Mouse (Mus musculus): ENCODE results near the gene Galns. TPM values are rescaled to one million over a fixed set of nuclear protein-coding genes. Genes with fewer than 3 reads are reported as not detected.
"Not testable (repeated sequence)": the region's sequence is repeated elsewhere in the genome, so short reads cannot be mapped to it uniquely, and the experiment has no call there.

The Galns gene
- total RNA-seq, 1 experiment from 2014 or later: 11.2 TPM

DNA sequence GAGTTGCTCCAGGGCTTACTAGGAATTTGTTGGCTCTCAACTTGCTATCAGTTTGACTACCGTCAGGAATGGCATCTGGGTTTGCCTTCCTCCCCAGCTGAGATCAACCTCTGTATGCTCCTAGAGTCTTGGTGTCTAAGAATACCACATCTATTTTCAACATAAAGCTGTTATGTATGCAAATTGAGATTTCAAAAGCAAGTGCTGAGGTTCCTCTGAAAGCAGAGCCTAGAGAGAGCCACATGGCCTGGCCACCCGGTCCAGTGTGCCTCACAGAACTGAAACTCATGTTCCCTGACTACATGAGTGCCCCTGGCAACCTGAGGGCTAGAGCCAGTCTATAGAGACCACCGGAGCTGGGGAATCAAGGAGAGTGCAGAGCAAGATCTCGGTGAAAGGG is 5.9 kb downstream of the Galns start:
- ATAC-seq (ENCODE audit: extremely low read depth, insufficient number of reproducible peaks, low FRiP score, poor library complexity, severe bottlenecking): no peak

DNA sequence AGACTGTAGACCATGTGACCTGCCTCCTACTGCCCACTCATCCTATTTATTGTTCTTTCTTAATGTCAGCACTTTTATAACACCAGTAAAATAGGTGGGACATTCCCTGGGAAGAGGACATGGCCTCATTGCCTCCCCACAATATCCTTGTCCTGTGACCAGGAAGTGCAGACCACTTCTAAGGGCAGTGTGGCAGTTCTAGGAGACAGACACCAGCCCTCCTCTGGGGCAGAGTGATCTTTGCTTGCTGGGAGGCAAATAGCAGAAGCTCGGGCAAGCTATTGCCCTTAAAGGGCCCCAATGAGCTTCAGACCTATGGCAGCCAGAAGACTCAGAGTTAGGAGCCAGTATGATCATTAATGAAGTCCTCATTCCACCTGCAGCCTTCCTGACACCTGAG is 6.6 kb downstream of the Galns start:
- ATAC-seq (ENCODE audit: extremely low read depth, insufficient number of reproducible peaks, low FRiP score, poor library complexity, severe bottlenecking): no peak

DNA sequence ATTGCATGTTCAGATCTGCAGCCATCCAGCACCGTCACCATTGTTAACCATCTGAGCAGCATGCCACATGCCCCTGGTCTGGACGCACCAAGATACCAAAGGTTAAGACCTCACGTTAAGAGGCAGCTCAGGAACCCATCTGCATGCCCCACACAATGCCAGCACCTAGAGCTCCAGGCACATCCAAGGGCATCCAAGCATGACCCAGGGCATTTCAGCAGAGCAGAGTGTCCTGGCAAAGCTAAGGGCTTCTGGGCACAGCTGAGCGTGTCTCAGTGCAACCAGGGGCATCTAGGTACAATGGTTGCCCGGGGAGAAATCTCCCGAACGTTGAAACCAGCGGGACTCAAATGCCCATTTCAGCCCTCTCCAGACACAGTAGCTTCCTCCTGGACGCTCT is 10.6 kb downstream of the Galns start:
- ATAC-seq (ENCODE audit: extremely low read depth, insufficient number of reproducible peaks, low FRiP score, poor library complexity, severe bottlenecking): no peak

DNA sequence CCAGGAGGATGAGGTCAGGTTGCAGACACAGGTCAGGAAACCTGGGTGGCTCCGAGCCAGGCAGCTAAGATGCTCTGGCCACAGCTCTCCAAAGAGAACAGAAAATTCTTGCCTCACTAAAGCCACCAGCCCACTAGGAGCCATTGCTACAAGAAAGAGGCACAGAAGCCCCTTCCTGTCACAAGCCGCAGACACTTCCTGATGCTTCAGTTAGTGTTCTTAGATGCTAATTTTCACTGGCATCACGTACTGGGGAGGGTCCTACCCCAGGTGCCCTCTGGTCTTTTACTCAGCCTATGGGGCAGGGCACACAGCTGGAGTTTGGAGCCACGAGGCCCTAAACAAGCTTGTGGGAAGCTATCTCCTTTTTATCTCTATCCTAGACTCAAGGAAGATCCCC is 15.2 kb downstream of the Galns start:
- no peak for ATAC-seq (ENCODE audit: extremely low read depth, insufficient number of reproducible peaks, low FRiP score, poor library complexity, severe bottlenecking)

DNA sequence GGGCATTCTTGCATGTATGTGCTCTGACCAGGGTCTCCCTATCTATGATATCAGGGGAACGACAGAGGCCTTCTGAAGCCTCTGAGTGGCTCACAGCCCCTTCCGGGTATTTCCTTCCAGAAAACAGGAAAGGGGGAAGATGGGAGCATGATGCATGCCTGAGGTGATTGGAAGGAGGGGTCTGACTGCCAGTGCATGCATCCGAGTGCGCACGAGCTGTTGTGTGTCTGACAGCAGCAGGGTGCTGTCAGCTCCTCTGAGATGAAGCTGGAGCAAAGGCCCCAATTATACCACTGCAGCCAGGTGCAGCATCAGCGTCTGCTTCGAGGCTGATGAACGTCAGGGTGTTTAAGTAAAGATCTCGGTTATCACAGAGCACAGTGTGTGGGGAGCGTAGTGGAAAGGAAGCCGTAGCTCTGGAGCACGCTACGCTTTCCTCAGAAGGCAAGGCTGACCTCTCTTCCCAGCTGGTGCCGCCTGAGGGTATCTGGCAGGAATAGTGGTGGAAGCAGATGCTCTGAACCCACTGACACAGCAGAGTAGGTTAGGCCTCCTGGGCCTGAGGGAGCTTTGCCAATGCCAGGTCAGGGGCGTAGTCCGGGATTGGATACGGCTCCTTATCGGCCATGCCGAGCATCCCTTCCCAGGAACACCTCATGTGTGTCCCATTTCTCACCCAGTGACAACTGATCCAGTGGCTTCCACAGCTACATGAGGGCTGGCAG is 17.3 kb downstream of the Galns start:
- ATAC-seq (ENCODE audit: extremely low read depth, insufficient number of reproducible peaks, low FRiP score, poor library complexity, severe bottlenecking): no peak

DNA sequence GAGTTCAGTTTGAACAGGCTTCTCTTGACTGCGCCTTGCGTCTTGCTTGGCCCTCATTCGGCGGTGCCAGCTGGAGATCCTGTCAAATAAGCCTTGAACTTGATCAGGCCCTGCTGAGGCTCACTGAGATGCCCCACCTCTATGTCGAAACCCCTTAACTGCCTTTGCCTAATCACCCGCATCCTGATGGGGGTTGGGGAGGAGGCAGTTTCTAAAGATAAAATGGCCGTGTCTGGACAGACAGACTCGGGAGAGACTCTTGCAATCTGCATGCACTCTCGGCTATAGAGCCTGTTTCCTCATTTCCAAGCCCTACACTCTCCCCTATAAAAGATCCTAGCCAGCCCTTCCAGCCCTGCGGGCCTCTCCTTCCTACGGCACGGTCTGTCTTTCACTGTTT is 18.0 kb downstream of the Galns start:
- ATAC-seq (ENCODE audit: extremely low read depth, insufficient number of reproducible peaks, low FRiP score, poor library complexity, severe bottlenecking): no peak

DNA sequence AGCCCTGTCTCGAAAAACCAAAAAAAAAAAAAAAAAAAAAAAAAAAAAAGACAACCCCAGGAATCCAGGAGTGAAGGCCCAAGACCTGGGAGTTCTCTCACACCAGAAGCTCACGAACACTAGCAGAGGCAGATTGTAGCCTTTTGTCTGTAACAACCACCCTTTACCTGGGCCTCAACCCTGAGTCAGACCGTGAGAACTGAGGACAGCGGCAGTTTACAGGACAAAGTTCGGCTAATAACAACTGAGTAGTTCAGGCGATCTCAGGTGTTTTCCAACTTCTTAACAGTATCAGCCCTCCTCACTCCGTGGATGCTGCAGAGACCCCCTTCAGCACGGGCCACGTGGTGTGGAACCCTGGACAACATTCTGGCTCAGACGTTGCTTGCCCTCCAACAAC is 24.5 kb downstream of the Galns start:
- ATAC-seq (ENCODE audit: extremely low read depth, insufficient number of reproducible peaks, low FRiP score, poor library complexity, severe bottlenecking): no peak

DNA sequence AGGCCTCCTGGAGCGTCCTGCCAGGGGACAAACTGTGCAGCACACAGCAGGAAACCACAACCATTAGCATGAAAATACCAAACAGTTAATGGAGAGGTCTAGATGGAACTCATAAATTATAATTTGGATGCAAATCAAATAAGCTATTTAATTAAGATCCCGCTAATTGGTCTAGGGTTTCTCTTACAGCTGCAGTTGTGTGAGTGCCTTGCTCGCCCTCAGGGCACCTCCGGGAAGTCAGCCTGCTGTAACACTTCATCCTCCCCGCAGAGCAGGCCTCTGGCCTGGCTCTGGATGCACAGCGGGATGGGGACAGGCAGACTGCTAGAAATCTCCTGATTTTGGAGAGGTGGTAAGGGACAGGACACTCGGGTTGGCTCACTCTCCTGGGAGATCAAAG is 25.1 kb downstream of the Galns start:
- ATAC-seq (ENCODE audit: extremely low read depth, insufficient number of reproducible peaks, low FRiP score, poor library complexity, severe bottlenecking): no peak

DNA sequence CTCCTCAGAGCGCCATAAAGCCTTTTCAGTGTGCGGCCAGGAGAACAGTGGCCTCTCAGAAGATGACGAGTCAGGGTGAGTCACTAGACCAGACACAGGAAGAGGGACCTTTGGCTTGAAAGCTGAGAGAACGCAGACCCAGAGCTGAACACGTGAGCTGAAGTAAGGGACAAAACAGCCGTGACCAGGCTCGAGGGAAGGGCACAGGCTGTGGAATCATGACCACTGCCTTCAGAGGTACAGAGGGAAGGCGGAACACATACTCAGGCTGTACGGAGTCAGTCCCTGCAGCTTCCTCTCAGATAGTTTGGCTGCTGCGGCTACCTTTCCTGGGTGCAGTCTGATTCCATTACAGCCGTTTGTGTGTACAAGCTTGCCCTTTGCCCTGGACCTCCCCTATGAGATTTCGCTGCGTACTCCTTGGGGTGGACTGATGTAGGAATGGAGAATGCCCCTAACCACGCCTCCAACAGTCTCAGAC is 25.8 kb downstream of the Galns start:
- no peak for ATAC-seq (ENCODE audit: extremely low read depth, insufficient number of reproducible peaks, low FRiP score, poor library complexity, severe bottlenecking)

DNA sequence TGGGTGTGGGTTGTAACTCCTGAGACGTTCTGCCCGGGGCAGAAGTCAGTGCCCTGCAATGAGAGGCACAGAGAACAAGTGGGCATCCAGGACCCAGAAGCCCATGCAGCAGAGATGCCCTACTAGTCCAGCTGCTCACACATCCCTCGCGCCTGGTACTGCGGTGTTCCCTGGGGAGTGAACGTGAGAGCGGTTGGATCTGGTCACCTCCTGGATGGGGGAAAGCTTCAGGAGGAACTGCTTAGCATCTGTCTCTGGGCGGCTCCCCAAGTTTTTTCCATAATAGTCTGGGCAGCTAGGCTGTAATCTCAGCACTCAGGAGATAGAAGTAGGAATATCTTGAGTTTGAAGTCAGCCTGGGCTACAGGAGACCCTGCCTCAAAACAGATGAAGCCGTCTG is 26.3 kb downstream of the Galns start:
- no peak for ATAC-seq (ENCODE audit: extremely low read depth, insufficient number of reproducible peaks, low FRiP score, poor library complexity, severe bottlenecking)

DNA sequence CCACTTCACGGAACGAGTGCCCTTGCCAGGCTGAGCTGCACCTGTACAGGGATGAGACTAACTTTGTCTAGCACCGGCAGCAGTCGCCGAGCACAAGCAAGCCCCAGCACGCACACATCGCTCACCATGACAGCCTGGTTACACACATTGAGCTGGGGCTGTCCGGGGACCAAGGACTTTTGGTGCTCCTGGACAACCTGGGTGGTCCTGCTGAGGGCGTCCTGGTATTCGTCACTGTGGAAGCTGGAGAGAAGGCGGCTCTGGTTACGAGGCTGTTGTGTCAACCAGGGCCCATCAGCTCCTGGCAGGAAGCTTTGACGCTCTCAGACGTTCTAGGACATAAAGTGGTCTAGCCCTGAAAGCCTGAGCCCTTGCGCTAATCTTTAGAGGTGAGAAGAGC is 30.3 kb downstream of the Galns start:
- no peak for ATAC-seq (ENCODE audit: extremely low read depth, insufficient number of reproducible peaks, low FRiP score, poor library complexity, severe bottlenecking)

DNA sequence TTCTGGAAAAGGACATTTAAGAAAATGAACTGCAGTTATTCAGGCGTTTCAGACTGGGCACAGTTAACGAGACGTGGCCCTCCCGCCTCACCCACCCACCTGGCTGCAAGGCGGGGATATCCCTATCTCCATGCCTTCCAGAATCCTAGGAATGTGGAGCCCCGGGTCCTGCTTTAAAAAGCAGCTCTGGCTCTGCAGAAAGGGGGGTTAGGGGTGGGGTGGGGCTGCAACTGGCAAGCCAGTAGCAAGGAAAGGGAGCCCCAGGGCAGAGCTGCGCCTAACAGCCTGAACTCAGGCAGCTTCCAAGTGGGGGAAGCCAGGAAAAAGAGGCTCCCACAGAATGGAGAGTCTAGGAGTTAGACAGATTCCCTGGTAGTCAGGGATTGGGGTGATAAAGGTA is 32.1 kb downstream of the Galns start:
- ATAC-seq (ENCODE audit: extremely low read depth, insufficient number of reproducible peaks, low FRiP score, poor library complexity, severe bottlenecking): no peak

DNA sequence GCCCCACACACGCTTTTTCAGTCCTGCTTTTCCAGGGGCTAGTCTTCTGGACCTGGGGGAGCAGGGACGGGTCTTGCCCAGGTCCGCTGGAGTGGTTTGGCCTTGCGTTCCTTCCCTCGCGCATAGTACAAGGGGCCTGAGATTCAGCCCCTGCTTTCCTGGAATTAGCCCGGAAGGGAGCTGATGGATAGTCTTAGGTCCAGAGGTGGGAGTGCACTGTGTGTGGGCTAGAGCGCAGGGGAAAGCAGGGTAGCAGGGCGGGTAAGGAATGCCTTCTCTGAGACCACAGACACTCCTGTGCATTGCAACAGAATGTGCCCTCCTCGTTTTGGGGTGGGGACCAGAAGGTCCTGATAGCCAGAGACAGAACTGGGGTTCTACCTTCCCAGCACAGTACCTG is 34.1 kb downstream of the Galns start:
- no peak for ATAC-seq (ENCODE audit: extremely low read depth, insufficient number of reproducible peaks, low FRiP score, poor library complexity, severe bottlenecking)

DNA sequence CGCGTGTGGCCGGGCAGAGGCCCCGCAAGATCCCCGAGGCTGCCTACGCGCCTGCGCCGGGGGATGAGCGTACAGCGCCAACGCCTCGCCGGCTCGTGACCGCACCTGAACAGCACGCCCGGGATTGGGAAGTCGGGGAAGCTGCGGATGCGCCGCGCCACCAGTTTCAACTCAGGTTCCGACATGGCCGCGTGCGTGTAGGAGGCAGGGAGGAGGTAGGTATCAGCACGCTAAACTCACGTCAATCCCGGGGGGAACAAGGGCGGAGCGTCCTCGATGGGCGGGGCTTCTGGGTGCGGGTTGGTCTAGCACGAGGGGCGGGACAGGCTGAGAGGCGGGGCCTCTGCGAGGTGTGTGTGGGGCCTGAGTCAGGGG is 34.6 kb downstream of the Galns start, which contains the start of gene Aprt:
Aprt (minus strand) TSS at position 262 of the 375 bp plus-strand sequence.
- ATAC-seq (ENCODE audit: extremely low read depth, insufficient number of reproducible peaks, low FRiP score, poor library complexity, severe bottlenecking): peak; percentile 84

DNA sequence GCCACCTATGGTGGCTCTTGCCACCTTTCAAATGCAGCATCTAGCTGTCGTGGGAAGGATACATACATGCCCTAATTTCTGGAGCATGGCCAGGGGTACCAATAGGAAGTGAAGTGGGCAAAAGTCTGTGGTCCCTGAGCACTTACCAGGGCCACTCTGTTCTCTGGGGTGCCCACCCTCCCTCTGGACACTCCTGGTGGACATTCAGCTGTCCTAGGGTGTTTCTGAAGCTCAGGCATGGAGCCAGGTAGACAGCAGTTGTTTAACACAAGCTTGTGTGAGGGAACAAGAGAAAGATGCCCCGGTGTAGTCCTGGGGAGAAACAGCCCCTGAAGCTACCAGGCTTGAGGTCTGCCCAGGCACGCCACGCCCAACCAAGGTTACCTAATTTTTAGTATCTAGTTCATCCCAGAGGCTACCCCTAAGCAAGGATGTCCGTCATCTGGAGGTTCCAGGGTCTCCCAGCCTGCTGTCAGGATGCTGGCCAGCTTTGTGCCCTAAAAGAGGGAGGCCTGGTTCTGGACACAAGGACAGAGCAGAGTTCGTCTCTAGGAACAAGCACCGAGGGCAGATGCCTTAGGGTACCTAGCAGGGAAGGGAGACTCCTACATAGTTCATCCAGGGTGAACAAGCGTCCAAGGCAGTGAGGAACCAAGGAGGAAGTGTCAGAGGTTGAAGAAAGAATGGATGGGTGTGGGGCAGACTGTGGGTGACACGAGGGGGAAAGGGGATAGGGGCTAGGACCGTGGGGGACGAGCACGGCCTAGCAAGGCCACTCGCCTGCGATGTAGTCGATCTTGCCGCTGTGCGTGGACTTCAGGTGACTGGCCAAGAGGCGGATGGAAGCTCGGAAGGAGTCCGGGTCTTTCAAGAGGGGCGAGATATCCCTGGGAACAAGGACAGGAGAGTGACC is 35.3 kb downstream of the Galns start:
- no peak for ATAC-seq (ENCODE audit: extremely low read depth, insufficient number of reproducible peaks, low FRiP score, poor library complexity, severe bottlenecking)

DNA sequence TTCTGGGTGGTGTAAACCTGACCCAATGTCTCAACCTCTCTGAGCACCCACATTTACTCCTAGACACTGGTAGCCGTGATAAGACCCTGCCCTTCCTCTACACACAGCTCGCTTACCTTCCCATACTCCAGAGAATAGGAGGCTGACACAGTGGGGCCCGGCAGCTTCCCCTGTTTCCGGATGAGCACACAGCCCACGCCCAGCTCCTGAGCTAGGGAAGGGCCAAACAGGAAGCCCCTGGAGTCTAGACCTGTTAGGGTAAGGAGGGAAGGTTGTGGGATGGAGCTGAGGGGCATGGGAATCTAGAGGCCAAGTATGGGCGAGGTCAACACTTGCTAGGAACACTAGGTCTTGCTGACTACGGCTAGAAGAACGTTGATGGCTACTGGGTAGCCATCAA is 36.0 kb downstream of the Galns start:
- no peak for ATAC-seq (ENCODE audit: extremely low read depth, insufficient number of reproducible peaks, low FRiP score, poor library complexity, severe bottlenecking)

DNA sequence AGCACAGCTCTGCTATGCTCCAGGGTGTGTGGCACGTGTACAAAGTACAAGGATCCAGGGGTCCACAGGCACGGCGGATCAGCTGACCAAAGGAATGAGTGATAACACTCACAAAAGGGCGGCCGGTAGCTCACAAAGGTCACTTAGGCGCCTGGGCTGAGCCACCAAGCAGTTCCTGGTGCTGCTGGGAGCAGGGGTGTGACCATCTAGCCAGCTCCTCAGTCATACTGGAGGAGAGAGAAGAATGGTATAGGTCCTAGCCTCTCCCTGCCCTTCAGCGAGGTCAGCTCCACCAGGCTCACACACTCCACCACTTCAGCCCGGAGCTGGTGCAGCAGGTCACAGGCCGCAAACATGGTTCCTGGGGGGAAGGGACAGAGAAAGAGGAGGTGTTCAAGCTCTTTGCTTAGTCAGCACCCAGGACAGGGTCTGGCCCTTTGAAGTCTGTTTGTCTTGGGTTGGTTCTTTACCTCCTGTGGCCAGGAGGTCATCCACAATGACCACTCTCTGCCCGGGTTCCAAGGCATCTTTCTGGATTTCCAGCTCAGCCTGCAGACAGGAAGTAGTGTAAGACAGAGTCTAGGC is 36.5 kb downstream of the Galns start:
- no peak for ATAC-seq (ENCODE audit: extremely low read depth, insufficient number of reproducible peaks, low FRiP score, poor library complexity, severe bottlenecking)

DNA sequence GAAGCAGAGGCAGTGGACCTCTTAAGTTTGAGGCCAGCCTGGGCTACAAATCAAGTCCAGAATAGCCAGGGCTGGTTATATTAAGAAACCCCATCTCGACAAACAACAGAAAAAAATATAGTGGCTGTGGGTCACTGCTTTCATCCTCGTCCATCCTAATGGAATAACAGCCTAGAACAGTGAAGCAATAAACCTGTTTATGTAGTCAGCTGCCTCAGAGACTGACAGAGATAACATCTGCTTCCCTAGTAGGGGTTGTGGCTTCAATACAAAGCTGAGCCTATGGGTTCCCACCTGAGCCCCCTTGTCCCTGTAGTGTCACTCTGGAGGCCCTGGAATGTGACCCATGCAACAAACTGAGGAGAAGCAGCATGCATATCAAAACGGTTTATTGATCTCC is 37.0 kb downstream of the Galns start:
- no peak for ATAC-seq (ENCODE audit: extremely low read depth, insufficient number of reproducible peaks, low FRiP score, poor library complexity, severe bottlenecking)

DNA sequence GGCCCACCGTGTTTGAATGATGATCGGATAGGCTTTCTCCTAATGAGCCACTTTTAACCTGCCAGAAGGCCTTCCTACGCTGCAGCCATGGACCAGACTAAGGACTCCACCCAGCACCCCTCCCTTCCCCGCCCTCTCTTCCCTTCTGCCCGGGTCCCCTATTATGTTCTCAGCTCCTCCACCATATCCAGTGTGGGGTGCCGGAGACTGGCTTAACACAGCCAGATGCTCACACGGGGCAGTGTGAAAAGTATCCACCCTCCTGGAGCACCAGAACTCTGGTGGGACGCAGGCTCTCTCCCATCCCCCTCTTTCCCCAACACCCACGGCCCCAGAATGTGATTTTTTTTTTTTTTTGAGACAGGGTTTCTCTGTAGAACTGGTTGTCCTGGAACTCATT is 37.7 kb downstream of the Galns start:
- ATAC-seq (ENCODE audit: extremely low read depth, insufficient number of reproducible peaks, low FRiP score, poor library complexity, severe bottlenecking): no peak

DNA sequence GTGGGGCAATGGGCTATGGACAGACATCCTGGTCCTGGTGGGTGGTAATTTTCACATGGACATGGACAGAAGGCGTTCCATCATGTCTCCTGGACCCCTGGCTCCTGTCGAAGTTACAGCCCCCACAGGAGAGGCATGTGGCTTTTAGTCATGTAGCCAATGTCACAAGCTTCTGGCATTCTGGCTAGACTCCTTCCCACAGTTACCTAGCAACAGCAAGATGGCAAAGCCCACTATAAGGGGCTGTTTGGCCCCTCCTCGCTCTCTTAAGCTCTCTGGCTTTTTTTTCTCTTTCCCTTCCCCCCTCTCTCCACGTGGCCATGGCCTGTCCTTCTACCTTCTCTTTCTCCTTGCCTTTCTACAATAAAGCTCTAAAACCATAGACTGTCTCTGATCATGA is 38.1 kb downstream of the Galns start:
- not testable (repeated sequence) for ATAC-seq (ENCODE audit: extremely low read depth, insufficient number of reproducible peaks, low FRiP score, poor library complexity, severe bottlenecking)

Data from neutrophil, adult 5-6 weeks (primary cell).